Mouse (Mus musculus): ENCODE results near the gene Fsip1.

Gene Fsip1

GRCm38 (mm10) chr2:118257094-118257493 is 328 bp upstream of the Fsip1 start:
- DNase-seq (ENCODE audit: low spot score in 2 of 2): no peak

GRCm38 (mm10) chr2:118254516-118254915 is 2.2 kb downstream of the Fsip1 start:
- no peak for DNase-seq (ENCODE audit: low spot score in 2 of 2)

DNA sequence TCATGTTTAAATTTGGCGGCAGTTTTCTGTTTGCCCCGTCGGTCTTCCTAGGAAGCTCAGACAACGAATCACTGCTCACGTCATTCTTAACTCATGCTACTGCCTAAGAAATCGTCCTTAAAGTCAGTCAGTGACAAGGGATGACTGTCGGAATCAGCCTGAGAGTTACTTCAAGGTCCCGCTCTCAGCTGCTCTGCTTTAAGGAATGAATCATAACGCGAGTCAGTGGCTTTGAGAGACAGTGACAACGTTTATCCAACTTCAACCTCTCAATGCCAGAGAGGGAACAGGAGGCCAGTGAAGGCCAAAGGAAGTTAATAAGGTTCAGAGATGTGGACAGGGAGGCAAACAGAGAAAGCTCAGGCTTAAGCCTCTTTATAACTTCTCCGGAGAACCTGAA is 7.8 kb downstream of the Fsip1 start:
- no peak for DNase-seq (ENCODE audit: low spot score in 2 of 2)

DNA sequence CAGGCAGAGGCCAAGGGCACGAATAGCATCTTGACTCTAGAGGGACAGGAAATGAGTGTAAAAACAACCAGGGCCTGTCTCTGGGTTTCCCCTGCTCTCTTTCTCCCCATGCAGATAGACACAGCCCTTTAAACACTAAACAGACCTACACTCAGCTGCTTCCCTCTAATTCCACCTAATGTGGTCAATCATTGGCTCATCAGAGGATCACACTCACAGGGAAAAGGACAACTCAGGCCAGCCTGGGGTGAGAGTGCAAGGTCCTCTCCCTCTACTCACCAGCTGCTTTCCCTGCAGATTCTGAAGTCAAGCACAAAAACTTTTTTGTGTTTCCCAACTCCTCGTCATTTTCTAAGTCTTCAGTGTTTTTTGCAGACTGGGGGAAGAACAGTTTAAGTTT is 8.8 kb downstream of the Fsip1 start:
- DNase-seq (ENCODE audit: low spot score in 2 of 2): no peak

DNA sequence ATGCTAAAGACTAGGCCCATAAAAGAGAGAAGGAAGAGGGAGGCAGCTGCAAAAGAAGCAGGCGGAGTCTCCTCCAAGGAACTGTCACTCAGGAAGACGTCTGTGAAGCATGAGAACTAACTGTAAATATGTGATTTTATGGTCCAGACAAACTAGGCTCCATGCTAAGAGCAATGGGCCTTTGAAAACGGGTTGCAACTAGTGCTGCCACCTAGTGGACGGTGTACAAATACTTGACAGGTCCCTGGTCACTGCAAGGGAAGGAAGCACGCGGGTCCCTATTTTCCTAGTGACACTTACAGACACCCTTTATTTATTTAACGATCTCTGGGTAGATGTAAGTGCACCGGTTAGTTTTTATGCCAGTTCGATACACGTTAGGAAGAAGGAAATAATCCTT is 10.9 kb downstream of the Fsip1 start:
- peak; percentile 50 to 67 for DNase-seq (ENCODE audit: low spot score in 2 of 2)

- no peak for DNase-seq (ENCODE audit: low spot score in 2 of 2)
These were observed 20.6 kb downstream of the Fsip1 start for GRCm38 (mm10) chr2:118236196-118236595.

DNA sequence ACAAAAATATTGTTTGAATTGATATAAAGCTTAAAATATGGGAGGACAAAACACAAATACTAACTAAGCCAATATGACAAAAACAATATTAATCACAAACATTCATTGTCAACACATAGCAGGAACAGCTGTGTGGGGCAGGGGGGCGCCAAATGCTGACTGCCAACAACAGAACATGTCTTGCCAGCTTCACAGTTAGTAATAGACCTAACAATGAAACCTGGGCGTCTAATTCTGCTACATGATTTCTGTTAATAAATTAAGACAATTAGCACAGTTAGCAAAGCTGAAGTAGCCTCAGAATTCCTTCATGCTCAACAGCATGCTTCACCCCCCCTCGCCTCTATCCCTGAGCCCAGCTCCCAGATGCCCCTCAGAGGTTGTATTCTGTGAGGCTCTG is 21.2 kb downstream of the Fsip1 start:
- no peak for DNase-seq (ENCODE audit: low spot score in 2 of 2)

GRCm38 (mm10) chr2:118230544-118230943 is 26.2 kb downstream of the Fsip1 start:
- no peak for DNase-seq (ENCODE audit: low spot score in 2 of 2)

DNA sequence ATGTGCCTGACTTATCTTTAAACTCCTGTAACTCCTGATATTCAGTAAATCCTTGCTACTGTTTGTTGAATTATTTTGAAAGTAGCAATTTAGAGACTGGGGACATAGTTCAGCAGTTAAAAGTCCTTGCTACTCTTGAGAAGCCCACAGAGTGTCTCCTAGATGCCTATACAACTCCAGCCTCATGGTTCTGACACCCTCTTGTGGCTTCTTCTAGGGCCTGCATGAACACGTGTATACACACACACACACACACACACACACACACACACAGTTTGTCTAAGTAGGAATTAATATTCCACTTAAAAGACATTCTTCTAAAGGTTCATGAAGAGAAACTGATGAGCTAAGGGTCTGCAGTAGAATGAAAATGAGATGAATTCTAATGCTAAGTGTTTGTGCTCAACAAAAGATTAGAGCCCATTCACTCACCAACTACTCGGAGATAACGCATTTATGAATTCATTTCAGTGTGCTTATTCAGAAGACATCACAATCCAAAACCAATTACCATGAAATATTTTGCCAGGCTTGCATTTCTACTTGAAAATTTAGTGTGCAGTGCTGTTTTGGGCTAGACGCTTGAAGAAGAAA is 28.2 kb downstream of the Fsip1 start:
- no peak for DNase-seq (ENCODE audit: low spot score in 2 of 2)

DNA sequence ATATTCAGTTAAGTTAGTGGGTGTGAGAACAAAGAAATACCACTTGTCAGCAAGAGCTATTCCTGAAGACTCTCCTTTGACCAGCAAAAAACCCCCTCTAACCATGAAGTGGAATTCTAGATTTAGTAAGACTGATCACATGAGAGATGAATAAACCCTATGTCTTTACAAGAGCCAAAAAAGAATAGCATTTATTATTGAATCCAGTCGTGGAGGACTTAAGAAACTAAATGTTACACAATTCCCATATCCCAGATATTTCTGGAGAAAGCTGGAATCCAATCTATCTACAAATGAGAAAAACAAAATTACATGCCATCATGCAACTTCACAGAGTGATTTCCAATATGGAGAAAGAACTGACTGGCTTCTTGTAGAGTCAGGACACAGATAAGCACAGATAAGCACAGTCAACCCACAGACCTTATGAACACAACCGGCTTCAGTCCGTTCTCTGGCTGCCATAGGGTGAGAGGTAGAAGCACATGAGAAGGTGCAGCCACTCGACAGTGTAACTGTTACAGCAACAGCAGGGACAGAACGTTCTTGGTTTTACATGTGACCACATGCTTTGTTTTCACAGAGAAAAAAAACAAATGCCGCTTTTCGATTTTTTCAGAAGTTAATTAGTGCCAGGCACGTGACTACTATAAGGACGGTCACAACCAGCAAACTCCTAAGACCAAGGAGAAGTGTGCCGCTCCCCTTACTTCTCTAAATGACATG is 31.3 kb downstream of the Fsip1 start:
- DNase-seq (ENCODE audit: low spot score in 2 of 2): no peak

- DNase-seq (ENCODE audit: low spot score in 2 of 2): no peak
These were observed 38.7 kb downstream of the Fsip1 start for GRCm38 (mm10) chr2:118217993-118218595.

DNA sequence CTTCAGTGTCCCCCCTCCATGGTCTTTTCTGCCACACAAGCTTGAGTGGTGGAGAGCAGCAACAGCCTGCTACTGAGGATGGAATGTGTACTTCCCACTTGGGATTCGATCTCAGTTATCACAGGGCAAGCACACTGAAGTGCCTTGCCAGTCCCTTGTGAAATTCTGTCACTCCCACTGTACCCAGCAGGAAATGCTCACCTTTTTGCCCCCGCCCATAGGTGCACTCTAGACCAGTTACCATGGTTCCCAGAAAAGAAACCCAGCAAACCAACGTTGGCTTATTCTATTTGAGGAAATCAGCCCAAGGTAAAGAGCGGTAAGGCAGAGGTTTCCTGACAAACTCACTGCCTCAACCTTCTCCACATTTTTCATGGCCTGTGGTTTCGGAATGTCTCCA is 47.1 kb downstream of the Fsip1 start:
- DNase-seq (ENCODE audit: low spot score in 2 of 2): no peak

DNA sequence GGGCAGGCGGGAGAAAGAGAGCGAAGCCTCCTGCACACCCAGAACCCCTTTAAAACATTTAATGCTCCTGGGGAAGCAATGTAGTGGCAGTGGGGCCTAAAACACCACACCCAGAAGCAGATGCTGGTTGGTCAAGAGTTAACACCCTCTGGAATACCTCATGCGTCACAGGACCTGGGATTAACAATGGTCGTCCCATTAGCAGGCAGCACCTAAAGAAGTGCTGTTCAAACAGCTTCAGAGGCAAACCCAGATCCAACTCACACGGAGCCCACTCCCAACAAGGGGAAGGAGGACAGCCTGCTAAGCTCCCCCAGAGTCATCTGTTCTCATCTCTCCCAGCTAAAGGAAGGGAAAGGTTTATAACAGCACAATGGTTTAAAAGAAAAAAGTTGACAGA is 48.1 kb downstream of the Fsip1 start:
- DNase-seq (ENCODE audit: low spot score in 2 of 2): no peak

DNA sequence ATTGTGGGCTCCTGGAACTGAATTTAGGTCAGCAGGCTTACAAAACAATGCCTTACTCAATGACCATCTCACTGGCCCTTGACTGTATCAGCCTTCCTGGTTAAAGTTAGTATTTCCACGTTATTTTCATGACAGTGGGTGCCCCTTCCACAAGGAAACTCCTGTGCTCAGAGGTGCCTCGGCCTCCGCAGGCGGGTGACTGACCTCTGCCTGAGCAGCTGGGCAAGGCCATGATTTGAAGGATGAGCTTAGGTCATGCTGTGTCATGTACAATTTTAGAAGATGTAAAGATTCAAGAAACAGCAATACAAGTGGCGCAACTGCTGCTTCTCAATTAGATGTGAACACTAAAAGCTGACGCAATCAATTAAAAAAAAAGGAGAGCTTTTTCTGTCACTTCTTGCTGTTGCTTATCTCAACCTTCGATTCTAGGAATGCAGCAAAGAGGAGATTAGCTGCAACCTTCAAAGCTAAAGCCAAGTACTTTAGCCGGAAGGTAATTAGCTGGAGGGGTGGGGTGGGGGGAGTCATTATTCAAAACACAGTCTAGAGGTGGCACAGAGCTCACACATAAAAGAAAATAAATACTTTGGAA is 50.7 kb downstream of the Fsip1 start:
- no peak for DNase-seq (ENCODE audit: low spot score in 2 of 2)

DNA sequence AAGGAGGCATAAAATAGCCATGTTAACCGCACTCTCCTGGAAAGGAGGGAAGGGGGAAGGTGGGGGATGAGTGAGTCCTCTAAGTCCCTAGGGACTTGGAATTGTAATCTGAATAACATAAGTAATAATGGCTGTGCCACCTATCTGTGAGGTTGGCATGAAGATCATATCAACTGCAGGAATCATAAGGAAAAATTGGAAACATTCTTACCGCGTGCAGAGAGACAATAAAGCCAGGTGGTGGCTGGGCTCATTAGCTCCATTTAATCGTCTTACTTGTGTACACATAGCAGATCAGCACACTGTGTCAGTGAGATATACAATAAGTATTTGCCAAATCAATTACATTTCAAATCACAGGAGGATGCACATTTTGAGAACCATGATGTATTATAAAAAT is 52.1 kb downstream of the Fsip1 start:
- DNase-seq (ENCODE audit: low spot score in 2 of 2): no peak

- DNase-seq (ENCODE audit: low spot score in 2 of 2): peak; percentile 9
These were observed 52.9 kb downstream of the Fsip1 start for GRCm38 (mm10) chr2:118203739-118204461.

DNA sequence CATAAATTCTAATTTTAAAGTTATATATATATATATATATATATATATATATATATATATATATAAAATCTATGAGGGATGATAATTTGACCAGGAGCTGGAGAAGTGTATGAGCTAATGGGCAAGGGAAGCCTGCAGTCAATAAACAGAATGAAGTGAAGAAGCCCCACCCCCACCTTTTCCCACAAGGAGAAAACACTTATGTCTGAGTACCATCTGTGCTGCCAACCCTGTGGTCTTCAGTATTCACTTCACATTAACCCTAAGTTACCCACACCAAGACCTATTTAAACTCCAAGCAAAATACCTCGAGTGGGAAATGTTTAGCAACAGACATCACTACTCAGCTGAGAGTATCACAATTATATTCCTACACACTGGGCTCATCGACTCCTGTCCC is 53.8 kb downstream of the Fsip1 start:
- DNase-seq (ENCODE audit: low spot score in 2 of 2): no peak

- no peak for DNase-seq (ENCODE audit: low spot score in 2 of 2)
These were observed 54.8 kb downstream of the Fsip1 start for GRCm38 (mm10) chr2:118201983-118202382.

GRCm38 (mm10) chr2:118199867-118200266 is 56.9 kb downstream of the Fsip1 start:
- peak; percentile 68 to 72 for DNase-seq (ENCODE audit: low spot score in 2 of 2)

- no peak for DNase-seq (ENCODE audit: low spot score in 2 of 2)
These were observed 59.8 kb downstream of the Fsip1 start for GRCm38 (mm10) chr2:118196966-118197365.

DNA sequence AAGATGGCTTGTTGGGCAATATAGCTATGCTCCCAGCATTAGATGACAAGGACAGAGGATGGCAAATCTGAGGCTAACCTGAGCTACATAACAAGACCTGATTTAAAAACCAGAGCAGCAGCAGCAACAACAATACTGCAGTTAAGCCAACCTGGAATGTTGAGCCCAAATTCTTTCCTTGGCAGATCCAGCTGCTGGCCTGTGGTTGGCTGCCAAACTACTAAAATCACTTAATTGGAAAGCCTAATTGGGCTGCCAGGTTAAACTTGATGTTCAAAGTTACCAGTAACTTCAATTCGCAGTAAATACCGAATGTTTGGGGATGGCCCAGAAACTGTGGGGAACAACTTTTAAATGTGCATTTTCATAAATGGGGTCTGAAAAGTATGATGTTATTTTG is 74.6 kb downstream of the Fsip1 start:
- no peak for DNase-seq (ENCODE audit: low spot score in 2 of 2)

GRCm38 (mm10) chr2:118179873-118180585 is 76.7 kb downstream of the Fsip1 start:
- DNase-seq (ENCODE audit: low spot score in 2 of 2): no peak
